Mouse (Mus musculus): ENCODE data around the gene Sap25. TPM values are rescaled to one million over a fixed set of nuclear protein-coding genes. Genes with fewer than 3 reads are reported as not detected.

Sap25 gene
- total RNA-seq, 2 experiments from 2014 or later = 2.8 to 4.9 TPM

DNA sequence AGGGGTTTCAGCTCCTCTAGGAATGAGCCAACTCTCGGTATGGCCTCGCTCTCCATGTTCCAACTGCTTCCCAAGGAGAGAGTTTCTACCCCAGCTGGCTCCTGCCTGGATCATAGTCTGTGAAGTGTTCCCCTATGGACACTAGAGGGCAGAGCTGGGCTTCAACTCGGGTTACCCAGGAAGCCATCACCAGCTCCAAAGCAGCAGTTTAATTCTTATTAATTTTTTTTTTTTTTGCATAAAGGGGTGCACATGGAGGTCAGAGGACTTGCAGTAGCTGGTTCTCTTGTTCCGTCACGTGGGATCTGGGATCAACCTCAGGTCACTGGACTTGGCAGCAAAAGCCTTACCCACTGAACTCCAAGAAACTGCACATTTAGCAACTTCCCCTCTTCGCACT lies 15.8 kb downstream of the Sap25 start:
- DNase-seq = peak; percentile 77
- intact Hi-C loops (cut with DNase I) = loop anchor here (5.0 kb wide), 2 partner anchors 85 to 100 kb away; partner anchors contain the start of gene Nyap1

DNA sequence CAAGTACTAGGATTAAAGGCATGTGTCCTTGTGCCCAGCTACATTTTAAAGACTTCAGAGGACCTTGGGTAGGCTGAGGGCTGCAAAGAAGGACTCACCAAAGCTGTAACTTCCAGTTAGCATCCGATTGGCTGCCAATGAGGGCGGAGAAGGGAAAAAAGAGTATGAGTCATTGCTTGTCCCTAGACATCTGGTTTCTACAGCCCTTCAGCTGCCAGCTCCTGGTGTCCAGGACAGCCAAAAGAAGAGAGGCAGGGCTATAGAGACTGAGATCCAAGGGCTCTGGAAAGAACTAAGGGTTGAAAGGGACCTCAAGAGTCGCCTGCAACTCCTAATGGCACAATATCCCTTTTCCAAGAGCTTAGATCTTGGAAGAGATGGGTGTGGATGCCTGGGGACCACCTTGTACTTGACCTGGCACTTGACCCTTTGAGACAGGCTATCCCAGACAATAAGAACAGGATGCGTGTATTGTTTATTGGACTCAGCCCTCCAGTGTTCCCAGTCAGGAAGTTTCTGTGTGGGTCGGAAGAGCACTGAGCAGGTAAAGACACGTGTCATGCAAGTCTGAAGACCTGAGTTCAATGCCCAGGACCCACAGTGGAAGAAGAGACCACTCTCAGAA lies 19.0 kb downstream of the Sap25 start:
- intact Hi-C loops (cut with DNase I) = no loop called here
- DNase-seq = no peak

DNA sequence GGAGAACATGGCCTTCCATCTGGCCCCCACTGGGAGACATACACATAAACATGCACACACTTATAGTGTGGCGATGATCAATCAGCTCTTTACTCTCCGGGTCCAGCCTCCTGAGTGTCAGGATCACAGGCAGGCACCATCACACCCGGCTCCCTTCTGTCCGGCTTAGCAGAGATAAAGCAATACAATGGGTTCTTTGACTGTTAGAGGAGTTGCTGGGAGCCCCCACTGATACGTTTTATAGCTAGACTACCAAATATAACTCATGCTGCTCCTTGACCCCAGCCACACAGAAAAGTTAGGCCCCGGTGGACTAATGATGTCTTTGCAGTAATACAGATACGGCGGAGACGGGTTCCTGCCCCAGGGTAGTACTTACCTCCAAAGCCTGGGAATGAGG lies 21.9 kb downstream of the Sap25 start:
- intact Hi-C loops (cut with DNase I) = no loop called here
- DNase-seq = no peak

DNA sequence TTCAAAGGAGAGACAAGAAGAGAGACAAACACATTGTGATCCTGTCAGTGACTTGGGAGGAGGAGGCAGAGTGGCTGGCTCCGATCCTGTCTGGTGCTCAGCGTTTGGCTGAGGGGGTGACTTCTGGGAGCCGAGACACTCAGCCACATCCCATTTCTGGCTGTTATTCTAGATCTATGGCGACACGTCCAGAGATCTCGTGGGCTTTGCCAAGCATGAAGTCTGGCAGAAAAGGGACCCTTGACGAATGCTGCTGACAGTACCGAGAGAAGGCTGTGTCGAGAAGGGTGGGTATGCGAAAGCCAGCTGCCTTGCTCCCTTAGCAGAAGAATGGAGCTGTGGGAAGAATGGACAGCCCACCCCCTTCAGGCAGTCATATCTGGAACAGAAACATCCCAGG lies 27.8 kb downstream of the Sap25 start:
- DNase-seq = peak; percentile 56
- intact Hi-C loops (cut with DNase I) = no loop called here

DNA sequence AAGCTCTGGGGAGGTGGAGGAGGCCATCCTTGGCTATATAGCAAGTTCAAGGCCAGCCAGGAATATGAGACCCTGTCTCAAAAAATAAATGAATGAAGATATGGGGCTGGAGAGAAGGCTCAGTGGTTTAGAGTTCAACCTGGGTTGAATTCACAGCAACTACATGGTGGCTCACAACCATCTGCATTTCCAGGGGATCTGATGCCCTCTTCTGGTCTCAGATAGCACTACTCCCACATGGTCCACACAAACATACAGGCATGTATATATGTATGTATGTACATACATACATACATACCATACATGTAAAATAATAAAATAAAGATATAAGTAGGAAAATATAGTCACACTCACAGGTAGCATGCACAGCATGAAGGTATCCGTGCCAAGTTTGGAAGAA lies 29.1 kb downstream of the Sap25 start:
- no peak for DNase-seq
- intact Hi-C loops (cut with DNase I) = no loop called here

DNA sequence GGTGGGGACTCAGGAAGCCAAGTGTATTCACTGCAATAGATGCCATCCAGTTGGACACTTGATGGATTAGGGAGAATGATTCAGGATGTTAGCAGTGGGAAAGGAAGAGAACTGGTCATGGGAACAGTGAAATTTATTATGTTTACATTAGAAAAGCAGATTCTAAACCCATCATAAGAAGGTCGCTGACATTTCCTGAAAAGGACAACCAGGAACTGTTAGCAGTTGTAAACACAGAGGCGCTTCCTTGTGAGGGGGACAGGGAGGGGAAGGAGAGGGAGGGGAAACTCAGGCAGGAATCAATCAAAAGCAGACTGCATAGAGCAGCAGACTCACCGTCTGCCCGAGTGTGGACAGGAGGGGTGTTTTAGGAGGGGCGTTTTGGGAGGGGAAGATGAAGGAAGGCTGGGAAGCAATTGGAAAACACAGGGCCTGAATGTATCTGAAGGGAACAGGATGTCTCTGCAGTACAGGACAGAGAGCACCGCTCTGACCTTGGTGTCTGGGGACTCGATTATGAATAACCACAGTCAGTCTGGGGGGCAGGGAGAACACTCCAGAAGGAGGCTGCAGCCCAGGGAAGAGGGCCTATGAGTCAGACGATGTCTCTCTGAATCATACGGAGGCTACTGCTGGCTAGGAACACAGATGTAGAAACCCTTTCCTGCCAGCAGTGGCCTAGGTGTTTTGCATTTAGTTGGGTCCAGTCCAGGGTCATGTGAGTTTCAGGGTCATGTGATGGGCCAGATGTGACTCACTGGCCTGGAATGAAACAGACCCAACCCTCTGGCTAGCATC lies 30.5 kb downstream of the Sap25 start:
- intact Hi-C loops (cut with DNase I) = no loop called here
- no peak for DNase-seq

DNA sequence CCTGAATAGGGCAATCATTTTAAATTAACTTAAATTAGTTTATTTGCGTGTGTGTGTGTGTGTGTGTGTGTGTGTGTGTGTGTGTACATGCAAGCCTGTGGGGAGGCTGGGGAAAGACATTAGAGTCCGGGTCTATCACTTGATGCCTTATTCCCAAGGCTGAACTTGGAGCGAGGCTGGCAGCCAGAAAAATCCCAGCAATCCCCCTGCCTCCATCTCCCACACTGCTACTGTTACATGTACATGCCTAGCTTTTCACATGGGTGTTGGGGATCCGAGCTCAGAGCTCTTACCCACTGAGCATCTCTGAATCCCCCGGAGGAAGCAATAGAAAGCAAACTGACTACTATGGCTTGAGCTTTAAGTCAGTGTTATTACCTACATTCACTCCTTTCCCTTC lies 31.2 kb downstream of the Sap25 start:
- intact Hi-C loops (cut with DNase I) = no loop called here
- DNase-seq = no peak

DNA sequence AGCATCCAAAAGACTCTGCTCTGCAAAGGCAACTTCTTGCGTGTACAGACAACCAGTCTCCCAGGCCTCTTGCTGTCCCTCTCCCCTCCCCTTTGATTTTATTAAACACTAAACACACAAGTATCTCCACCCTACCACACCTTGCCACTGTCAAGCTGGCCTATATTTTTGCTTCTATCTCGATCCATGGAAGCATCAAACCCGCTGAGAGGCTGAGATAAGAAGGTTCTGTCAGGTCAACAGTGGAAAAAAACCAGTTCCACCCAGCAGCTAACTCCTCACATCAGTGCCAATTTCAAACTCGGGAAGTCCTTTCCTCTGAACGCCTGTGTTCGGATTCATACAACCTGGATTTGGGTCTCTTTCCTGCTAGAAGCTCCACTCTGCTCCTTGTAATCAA lies 31.9 kb downstream of the Sap25 start:
- DNase-seq = no peak
- intact Hi-C loops (cut with DNase I) = no loop called here

DNA sequence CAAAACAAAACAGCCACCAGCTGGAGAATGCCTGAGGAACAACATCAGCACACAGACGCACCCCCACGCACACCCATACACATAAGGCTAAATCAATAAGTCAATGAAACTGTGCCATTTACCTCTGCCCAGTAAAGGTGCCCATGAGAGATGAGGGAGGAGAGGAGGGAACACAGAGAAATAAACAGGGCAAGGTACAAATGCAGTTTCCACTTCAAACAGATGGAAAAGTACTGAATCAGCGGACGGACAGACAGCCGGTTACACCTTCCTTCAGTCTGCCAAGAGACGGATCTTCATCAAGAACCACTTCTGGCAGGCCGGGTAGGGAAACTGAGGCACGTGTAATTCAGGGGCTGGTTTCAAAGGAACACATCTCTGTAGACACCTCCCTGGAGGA lies 33.7 kb downstream of the Sap25 start:
- DNase-seq = no peak
- intact Hi-C loops (cut with DNase I) = no loop called here

DNA sequence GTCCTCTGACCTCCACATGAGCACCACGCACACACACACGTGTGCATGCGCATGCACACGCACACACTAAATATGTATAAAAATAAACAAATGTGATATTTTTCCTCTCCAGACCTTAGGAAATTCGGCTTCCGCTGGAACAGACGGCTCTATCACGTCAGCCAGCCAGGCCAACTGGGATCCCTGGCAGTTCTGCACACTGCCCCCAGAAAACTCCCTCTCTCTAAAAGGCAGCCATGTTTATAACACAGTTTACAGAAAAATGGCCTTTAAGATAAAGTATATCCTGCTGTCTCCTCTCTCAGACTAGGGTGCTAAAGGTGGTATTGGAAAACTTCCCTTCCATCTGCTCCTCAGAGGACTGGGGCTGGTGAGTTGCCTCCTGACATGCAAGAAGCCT lies 36.7 kb downstream of the Sap25 start:
- no peak for DNase-seq
- intact Hi-C loops (cut with DNase I) = no loop called here

DNA sequence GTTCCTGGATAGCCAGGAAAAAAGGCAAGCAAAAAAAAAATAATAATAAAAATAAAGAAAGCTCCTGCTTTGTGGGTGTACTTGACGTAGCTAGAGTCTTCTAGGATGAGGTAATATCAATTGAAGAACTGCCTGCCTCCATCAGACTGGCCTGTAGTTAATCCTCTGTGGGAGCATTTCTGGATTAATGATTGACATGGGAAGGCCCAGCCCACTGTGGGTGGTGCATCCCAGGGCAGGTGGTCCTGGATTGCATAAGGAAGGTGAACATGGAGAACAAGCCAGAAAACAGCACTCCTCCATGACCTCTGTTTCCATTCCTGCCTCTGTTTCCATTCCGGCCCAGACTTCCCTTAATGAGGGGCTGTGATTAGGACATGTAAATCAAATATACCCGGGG lies 37.6 kb downstream of the Sap25 start:
- no peak for DNase-seq
- intact Hi-C loops (cut with DNase I) = no loop called here

DNA sequence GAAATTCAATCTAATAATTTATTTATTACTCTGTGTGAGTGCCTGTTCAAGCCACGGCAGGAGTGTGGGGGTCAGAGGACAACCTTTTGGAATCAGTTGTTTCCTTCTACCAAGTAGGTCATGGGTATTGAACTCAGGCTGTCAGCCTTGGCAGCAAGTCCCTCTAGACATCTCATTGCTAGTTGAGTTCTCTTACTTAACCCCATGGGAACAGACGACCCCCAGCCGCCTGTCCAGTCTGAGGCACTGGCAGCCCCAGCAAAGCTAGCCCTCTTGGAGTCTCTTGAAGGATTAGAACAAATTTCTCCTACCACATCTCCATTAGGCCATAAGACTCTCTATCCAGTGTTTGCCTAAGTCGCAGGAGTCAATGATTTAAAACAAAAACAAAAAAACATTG lies 38.6 kb downstream of the Sap25 start:
- DNase-seq = no peak
- intact Hi-C loops (cut with DNase I) = no loop called here

DNA sequence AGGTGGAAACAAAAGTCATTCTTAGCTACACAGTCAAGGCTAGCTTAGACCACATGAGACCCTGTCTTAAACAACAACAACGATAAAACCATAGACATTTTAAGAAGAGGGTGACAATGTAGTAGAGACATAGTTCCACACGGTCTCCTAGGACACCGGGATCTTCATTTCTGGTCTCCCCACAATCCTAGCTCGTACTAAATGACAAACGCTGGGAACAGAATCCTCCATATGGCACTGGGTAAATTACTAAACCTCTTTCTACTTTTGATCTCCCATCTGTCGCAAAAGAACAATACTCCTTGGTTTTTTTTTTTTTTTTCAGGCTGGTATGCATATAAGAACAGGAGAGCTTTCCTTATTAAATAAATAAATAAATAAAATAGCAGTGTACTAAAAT lies 41.4 kb downstream of the Sap25 start:
- intact Hi-C loops (cut with DNase I) = no loop called here

DNA sequence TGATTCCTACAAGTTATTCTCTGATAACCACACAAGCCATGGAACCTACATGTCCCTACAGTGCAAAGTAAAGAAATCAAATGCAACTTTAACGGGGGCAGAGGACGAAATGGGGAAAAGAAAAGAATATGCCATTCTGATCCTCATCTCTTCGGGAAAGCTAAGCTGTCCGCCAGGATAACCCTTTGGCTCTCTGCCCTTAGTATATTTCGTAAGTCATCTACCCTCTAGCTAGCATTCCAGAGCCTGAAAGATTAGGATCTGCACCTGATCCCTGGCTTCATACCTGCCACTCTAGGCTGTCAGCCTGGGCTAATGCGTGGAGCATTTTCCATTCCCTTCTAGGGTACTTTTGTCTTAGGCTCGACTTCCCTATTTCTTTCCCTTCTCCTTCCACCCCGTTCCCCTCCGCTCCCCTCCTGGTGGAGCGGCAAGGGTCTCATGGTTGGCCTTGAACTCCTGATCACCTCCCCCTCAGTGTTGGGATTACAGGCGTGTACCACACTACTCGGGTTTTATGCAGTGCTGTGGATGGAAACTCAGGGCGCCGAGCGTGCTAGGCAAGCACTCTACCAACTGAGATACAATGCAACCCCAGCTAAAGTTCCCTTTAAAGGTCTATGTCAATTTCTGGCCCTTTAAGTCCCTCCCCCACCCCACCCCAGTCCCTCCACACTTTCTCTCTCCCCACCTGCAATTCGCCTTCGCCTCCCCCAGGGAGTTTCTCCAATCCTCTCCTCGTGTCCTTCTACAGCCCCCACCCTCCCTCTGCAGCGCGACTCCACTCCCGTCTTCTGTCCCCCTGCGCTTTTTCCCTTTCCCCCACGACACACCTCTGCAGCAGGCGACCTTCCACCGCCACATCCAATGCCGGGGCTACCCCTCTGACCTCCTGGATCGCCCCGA lies 42.5 kb downstream of the Sap25 start:
- peak; percentile 40 for DNase-seq
- intact Hi-C loops (cut with DNase I) = no loop called here

More for the DNA sequence above, 41.4 kb downstream of the Sap25 start:
- no peak for DNase-seq

DNA sequence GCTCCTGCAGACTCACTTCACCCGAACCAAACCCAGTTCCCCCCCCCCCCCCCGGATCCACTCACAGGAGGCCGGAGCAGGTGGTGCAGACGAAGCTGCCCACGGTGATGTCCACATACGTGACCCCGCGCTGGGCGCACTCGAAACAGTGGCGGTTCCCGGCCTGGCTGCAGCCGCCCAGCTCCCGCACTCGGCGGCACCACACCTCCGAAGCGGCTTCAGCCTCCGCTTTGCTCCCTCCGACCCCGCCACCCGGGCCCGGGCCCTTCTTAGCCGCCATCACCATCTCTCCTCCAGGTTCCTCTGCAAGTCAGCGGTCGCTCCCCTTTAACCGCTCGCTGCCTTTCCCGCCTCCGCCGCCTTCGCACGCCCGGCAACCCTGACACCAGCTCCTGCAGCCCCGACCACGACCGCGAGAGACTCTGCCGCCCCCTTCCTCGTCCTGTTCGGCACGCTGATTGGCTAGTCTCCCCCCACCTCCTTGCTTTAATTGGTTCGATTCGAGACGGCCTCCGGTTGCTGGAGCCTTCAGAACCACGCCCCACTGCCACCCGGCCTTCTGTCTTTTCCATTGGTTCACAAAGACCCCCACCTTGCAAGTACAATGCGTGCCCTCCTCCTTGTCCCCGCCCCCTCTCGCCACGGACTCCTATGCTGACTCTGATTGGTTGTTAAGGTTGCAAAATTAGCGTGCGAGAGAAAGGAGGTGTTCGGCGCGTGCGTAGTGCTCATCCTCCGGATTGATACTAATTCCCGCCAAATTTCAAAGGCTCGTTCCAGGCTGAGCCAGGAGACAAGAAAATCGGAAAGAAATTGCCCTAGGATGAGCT lies 43.4 kb downstream of the Sap25 start, which contains the start of gene Agfg2:
Agfg2 (minus strand) TSS at position 433 of the 830 bp plus-strand sequence.
- intact Hi-C loops (cut with DNase I) = no loop called here
- DNase-seq = peak; percentile 100

DNA sequence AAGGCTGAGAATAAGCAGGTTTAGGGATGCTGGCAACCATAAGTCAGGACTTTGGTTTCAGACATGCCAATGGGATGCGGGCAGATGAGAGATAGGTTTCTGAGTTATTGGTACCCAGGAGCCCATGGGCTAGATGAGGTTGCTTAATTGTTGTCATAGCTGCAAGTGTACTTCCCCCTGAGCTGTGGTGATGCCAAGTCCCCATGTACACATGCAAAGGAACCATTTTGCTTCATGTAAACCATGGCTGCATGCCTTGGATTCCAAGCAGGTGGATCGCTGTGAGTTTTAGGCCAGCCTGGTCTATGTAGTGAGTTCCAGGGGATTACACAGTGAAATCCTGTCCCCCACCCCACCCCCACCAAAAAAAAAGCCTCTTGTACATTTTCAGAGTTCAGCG lies 44.5 kb downstream of the Sap25 start:
- intact Hi-C loops (cut with DNase I) = no loop called here
- DNase-seq = no peak

DNA sequence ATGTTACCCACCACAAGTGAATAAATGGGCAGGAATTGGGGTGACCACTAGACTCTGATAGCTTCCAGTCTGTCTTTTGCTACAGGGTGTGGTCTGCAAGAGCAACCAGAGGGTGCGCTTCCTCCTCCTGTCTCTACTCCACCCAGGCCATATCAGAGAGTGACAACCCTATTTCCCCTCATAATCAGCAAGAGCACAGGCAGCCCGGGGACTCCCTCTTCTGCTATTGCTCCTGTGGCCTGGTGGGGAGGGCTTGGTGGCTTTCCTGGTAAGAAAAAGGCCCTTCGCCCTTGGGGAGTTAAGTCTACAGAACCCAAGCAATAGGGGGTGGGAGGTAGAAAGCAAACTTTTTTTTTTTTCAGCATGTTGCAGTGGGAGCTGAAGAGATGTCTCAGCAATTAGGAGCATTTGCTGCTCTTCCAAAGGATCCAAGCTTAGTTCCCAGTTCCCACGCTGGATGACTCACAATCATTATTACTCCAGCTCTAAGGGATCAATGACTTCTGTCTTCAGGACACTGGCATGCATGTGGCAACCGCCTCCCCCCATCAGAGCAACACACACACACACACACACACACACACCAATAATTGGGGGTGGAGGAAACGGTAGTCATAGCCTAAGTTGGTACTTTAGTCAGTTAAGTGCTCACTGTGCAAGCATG lies 45.1 kb downstream of the Sap25 start:
- no peak for DNase-seq
- intact Hi-C loops (cut with DNase I) = no loop called here

DNA sequence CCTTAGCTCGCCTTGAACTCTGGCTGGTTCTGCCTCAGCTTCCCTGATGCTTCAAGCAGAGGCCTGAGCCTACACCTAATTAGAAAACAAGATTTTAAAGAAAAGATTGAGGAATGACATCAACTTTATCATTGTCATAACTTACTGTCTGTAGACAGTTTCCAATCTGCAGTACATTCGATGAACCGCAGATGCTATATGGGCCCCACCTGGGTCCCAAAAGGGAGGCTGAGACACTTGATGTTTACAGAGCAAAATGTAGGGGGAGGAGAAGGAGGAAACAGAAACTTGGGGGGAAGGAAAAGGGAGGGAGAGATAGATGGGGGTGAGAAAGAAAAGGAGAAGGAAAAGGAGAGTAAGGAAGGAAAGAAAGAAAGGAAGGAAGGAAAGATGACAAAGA lies 48.8 kb downstream of the Sap25 start:
- DNase-seq = no peak
- intact Hi-C loops (cut with DNase I) = no loop called here

DNA sequence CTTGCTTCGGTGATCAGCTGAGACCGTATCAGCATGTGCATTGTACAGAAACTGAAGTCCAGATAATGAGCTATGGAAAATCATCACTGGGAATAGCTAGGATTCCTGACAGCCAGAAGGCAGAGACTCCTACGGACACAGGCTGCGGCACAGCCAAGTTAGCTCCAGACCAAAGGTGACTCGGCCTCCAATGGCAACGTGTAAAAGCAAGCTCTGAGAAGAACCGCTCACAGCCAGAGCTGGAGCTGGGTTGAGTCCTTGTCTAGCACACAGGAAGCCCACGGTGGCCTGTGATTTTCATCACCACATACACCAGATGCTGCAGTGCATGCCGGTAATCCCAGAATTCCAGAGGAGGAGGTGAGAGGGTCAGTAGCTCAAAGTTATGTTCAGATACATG lies 49.4 kb downstream of the Sap25 start:
- no peak for DNase-seq
- intact Hi-C loops (cut with DNase I) = no loop called here

DNA sequence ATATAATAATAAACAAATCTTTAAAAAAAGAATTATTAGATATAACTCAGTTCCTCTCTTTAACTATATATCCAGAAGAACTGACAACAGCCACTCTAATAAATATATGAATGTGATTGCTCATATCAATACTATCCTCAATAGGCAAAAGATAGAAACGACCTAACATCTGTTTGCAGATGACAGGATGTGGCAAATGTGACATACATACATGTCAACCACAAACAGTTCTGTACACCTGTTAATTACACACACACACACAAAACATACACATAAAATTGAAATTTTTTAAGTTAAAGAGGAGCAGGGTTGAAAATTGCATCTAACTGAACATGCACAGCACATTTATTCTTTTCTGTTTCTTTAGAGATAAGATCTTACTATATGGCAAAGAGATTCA lies 50.7 kb downstream of the Sap25 start:
- intact Hi-C loops (cut with DNase I) = no loop called here
- no peak for DNase-seq

Data from left cerebral cortex, postnatal 4 days (tissue).